Mouse (Mus musculus) limb, embryonic 12.5 days (tissue): Measurements from ENCODE around the gene Gm8011. TPM values are rescaled to one million over a fixed set of nuclear protein-coding genes. Genes with fewer than 3 reads are reported as not detected.
"Not testable (repeated sequence)": the region's sequence is repeated elsewhere in the genome, so short reads cannot be mapped to it uniquely, and the experiment has no call there.

ENCODE experiments used
- ATAC-seq: fragments of 200-750 bp; cut with Nextera tagmentation; 2 replicates; pipeline ENCODE4 v1.8.0; 2017; ENCODE audit warnings: low read depth, moderate TSS enrichment; ENCODE audit not compliant: insufficient number of reproducible peaks, insufficient read depth, low FRiP score, low TSS enrichment
- H3K27ac ChIP-seq: fragments of 300-500 bp; sonication (generic); 2 replicates; pipeline ENCODE4 v1.5.1; 2016; ENCODE audit warnings: mild to moderate bottlenecking, moderate library complexity
- H3K27me3 ChIP-seq: fragments of 300-500 bp; sonication (generic); 2 replicates; pipeline ENCODE4 v1.6.1; 2016; ENCODE audit warnings: mild to moderate bottlenecking, moderate library complexity
- H3K36me3 ChIP-seq: fragments of 300-500 bp; sonication (generic); 2 replicates; pipeline ENCODE4 v1.6.1; 2016; ENCODE audit warnings: mild to moderate bottlenecking, moderate library complexity
- H3K4me1 ChIP-seq: fragments of 300-500 bp; sonication (generic); replicated peaks from 2 replicates; pipeline ENCODE4 v1.6.1; 2016
- H3K4me2 ChIP-seq: fragments of 300-500 bp; sonication (generic); 2 replicates; pipeline ENCODE4 v1.6.1; 2016; ENCODE audit warnings: mild to moderate bottlenecking, moderate library complexity
- H3K4me3 ChIP-seq: fragments of 300-500 bp; sonication (generic); replicated peaks from 2 replicates; pipeline ENCODE4 v1.5.1; 2016; ENCODE audit warnings: mild to moderate bottlenecking
- H3K9ac ChIP-seq: fragments of 300-500 bp; sonication (generic); replicated peaks from 2 replicates; pipeline ENCODE4 v1.6.1; 2016; ENCODE audit warnings: mild to moderate bottlenecking, moderate library complexity
- H3K9me3 ChIP-seq: fragments of 300-500 bp; sonication (generic); 2 replicates; pipeline ENCODE4 v1.6.1; 2016; ENCODE audit warnings: mild to moderate bottlenecking, moderate library complexity
- WGBS: fragments of 180-500 bp; shearing (Covaris S2); methylation state at CpG from one replicate; pipeline ENCODE4 v1.1.7; 2016; 5-methylcytosine and 5-hydroxymethylcytosine counted together
- polyA plus RNA-seq: library from polyadenylated mRNA; unstranded; fragments of >200 nt; fragmentation: Nextera tagmentation; extraction: Ambion mirVana; gene quantifications from 2 replicates; pipeline ENCODE4 v1.2.1, GENCODE M21; 2016

Gene Gm8011
- polyA plus RNA-seq = not detected in 2 replicates

GRCm38 (mm10) chr14:42463581-42463980 lies at the start of gene Gm8011:
Gm8011 (plus strand) TSS chr14:42463881.
- not testable (repeated sequence) for H3K9ac ChIP-seq, H3K27me3 ChIP-seq, H3K4me2 ChIP-seq, H3K9me3 ChIP-seq, H3K4me1 ChIP-seq, ATAC-seq, H3K4me3 ChIP-seq, H3K27ac ChIP-seq, H3K36me3 ChIP-seq
- WGBS = 55% methylated on average over 2 of the region's 2 CpGs

GRCm38 (mm10) chr14:42439573-42439972 lies 24.1 kb upstream of the Gm8011 start, which contains the start of gene Gm8005:
Gm8005 (minus strand) TSS chr14:42439673.
- not testable (repeated sequence) for H3K9ac ChIP-seq, H3K4me2 ChIP-seq, H3K9me3 ChIP-seq, H3K4me1 ChIP-seq, H3K27ac ChIP-seq, ATAC-seq, H3K4me3 ChIP-seq, H3K27me3 ChIP-seq, H3K36me3 ChIP-seq
- 100% methylated on average over 2 of the region's 4 CpGs for WGBS

GRCm38 (mm10) chr14:42502249-42502648 lies 38.6 kb downstream of the Gm8011 start, which contains the start of gene Gm8020:
Gm8020 (minus strand) TSS chr14:42502349.
- H3K27ac ChIP-seq, H3K9ac ChIP-seq, H3K27me3 ChIP-seq, H3K4me1 ChIP-seq, ATAC-seq, H3K9me3 ChIP-seq, H3K4me2 ChIP-seq, H3K36me3 ChIP-seq, H3K4me3 ChIP-seq: not testable (repeated sequence)
- WGBS = 69% methylated on average over 2 of the region's 3 CpGs

Other genes with a start within 250 kb of the Gm8011 start
- not detected in 2 replicates for gene Gm17026, start 203.8 kb upstream of the Gm8011 start, polyA plus RNA-seq
- not detected in 2 replicates for gene Gm9611, start 166.5 kb upstream of the Gm8011 start, polyA plus RNA-seq
- not detected in 2 replicates for gene Gm7995, start 153.7 kb upstream of the Gm8011 start, polyA plus RNA-seq
- not detected in 2 replicates for gene Gm8005, start 24.2 kb upstream of the Gm8011 start, polyA plus RNA-seq
- gene Gm8020, start 38.5 kb downstream of the Gm8011 start, polyA plus RNA-seq = not detected in 2 replicates
- not detected in 2 replicates for gene Gm8024, start 60.4 kb downstream of the Gm8011 start, polyA plus RNA-seq
- not detected in 2 replicates for gene Gm17124, start 136.0 kb downstream of the Gm8011 start, polyA plus RNA-seq
- gene Gm3633, start 178.0 kb downstream of the Gm8011 start, polyA plus RNA-seq = not detected in 2 replicates
- gene Gm10378, start 192.1 kb downstream of the Gm8011 start, polyA plus RNA-seq = not detected in 2 replicates